Mouse (Mus musculus): Measurements from ENCODE around the gene Zfp599. TPM values are rescaled to one million over a fixed set of nuclear protein-coding genes. Genes with fewer than 3 reads are reported as not detected.
A peak's percentile ranks its signal among the peaks of the same experiment; 100 is the strongest.
"Not testable (repeated sequence)": the region's sequence is repeated elsewhere in the genome, so short reads cannot be mapped to it uniquely, and the experiment has no call there.

Zfp599 gene
- polyA plus RNA-seq, 1 experiment from 2014 or later: 5.3 TPM

DNA sequence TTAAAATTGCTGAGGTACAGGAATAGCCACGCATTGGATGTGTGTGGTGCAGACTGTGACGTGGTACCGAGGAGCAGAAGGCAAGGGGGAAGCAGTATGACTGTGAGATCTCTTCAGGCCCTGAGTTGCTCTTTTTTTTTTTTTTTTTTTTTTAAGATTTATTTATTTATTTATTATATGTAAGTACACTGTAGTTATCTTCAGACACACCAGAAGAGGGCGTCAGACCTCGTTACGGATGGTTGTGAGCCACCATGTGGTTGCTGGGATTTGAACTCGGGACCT is 33.4 kb downstream of the Zfp599 start:
- Histone ChIP-seq H3K4me3 (ENCODE audit: low read length) (peak overlapping the region; percentile 88), H3K4me2 (ENCODE audit: low read depth, low read length) (peak overlapping the region; percentile 78), H3K9ac (ENCODE audit: low read length) (peak overlapping the region; percentile 94; the same call in 1 of the 2 replicates), H3K27ac (ENCODE audit: low read length) (peak overlapping the region; percentile 98)
- 50% methylated on average over 7 of the region's 7 CpGs for WGBS
- not testable (repeated sequence) for H3K27me3 ChIP-seq (ENCODE audit: control insufficient read depth, insufficient read depth, low read depth, low read length); ATAC-seq (ENCODE audit: low read depth); H3K4me1 ChIP-seq (replicated peaks; ENCODE audit: control insufficient read depth, insufficient read depth, low read length); H3K36me3 ChIP-seq (ENCODE audit: control insufficient read depth, insufficient read depth, low read length); H3K9me3 ChIP-seq (ENCODE audit: control insufficient read depth, low read length)

DNA sequence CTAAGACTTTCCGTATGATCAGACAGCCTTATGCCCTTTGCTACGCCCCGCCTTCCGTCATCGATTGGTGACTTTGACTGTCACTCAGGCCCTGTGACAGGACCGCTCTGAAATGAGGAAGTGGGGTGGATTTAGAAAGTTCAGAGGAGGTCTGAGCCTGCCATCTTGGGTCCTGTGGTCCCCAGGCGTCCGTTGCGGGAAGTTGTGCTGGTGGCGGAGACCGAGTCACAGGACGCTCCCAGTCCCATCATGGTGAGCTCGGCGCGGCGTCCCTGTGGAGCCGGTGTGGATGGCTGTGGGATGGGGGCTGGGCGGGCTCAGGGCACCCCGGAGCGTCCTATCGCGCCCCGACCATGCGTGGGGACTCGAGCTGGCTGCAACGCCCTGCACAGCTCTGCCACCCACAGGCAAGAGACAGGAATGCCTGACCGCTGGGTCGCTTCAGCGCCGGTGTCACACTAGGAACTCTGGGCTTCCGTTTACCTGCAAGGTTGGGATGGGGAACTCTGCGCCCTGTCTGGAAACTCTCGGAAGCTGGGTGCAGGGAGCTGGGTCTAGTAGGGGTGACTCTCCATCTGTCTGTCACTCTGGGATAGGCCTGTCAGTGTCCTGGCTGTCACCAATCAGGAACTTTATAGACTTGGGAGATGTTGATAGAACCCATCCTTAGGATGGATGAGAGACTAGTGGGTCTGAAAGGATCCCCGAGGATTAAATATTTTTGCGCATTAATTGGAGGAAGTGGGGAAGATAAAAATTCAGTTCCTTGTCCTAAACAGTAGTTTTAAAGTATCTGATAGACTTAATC is 33.9 kb downstream of the Zfp599 start, which contains the start of gene Zfp809:
TSS of gene Zfp809 (plus strand) at position 134 of the 808 bp plus-strand sequence.
- H3K9ac ChIP-seq (ENCODE audit: low read length): peak within 1 kb of the TSS; percentile 94
- no peaks in the 10 kb centered on the region for H3K27me3 ChIP-seq (ENCODE audit: control insufficient read depth, insufficient read depth, low read depth, low read length)
- peaks cover 3% of the 10 kb centered on the region; the same call in 1 of the 2 replicates for H3K9me3 ChIP-seq (ENCODE audit: control insufficient read depth, low read length)
- H3K4me1 ChIP-seq (replicated peaks; ENCODE audit: control insufficient read depth, insufficient read depth, low read length): peaks cover 3% of the 10 kb centered on the region; the same call in 1 of the 2 replicates
- peak within 1 kb of the TSS; percentile 88 for H3K4me3 ChIP-seq (ENCODE audit: low read length)
- under 1% methylated on average over 35 of the region's 35 CpGs for WGBS
- H3K27ac ChIP-seq (ENCODE audit: low read length): peak within 1 kb of the TSS; percentile 98
- H3K4me2 ChIP-seq (ENCODE audit: low read depth, low read length): peak within 1 kb of the TSS; percentile 78
- no peaks in the 10 kb centered on the region; the same call in 1 of the 2 replicates for H3K36me3 ChIP-seq (ENCODE audit: control insufficient read depth, insufficient read depth, low read length)
- peak; percentile 99 for ATAC-seq (ENCODE audit: low read depth)

DNA sequence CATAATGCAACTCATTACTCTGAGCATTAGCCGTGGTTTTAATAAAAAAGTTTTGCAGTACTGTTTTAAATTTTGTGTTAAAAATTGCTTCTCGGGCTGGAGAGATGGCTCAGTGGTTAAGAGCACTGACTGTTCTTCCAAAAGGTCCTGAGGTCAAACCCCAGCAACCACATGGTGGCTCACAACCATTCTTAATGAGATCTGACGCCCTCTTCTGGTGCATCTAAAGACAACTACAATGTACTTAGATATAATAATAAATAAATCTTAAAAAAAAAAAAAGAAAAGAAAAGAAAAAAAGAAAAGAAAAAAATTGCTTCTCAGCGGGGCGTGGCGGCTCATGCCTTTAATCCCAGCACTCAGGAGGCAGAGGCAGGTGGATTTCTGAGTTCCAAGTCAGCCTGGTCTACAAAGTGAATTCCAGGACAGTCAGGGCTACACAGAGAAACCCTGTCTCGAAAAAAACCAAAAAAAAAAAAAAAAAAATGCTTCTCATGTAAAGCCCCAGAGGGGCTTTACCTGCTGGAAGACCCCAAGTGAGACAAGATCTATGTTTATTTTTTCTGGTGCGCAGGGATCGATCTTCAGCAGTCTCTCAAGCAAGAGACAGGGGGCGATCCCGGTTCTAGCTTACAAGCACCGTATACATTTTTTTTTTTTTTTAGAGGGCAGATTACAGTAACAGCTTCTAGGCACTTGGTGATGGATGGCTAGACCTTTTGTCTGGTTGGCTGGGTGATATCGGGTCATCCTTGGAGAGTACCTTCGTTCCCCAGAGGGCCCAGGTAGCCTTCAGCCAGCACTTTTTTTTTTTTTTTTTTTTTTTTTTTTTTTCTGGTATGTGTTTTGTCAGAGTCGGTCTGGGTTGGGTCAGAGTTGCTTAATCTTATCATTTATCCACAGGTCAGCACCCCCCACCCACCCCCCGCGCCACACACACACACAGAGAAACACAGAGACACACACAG is 34.9 kb downstream of the Zfp599 start:
- Histone ChIP-seq H3K9me3 (ENCODE audit: control insufficient read depth, low read length) (peaks cover 3% of the 10 kb centered on the region; the same call in 1 of the 2 replicates), H3K27ac (ENCODE audit: low read length) (peak overlapping the region; percentile 98), H3K4me3 (ENCODE audit: low read length) (peak overlapping the region; percentile 88), H3K4me1 (replicated peaks; ENCODE audit: control insufficient read depth, insufficient read depth, low read length) (peaks cover 3% of the 10 kb centered on the region; the same call in 1 of the 2 replicates), H3K4me2 (ENCODE audit: low read depth, low read length) (peak overlapping the region; percentile 78), H3K27me3 (ENCODE audit: control insufficient read depth, insufficient read depth, low read depth, low read length) (no peaks in the 10 kb centered on the region), H3K36me3 (ENCODE audit: control insufficient read depth, insufficient read depth, low read length) (no peaks in the 10 kb centered on the region; the same call in 1 of the 2 replicates), H3K9ac (ENCODE audit: low read length) (peak overlapping the region; percentile 61)
- WGBS: 23% methylated on average over 17 of the region's 17 CpGs
- ATAC-seq (ENCODE audit: low read depth): peak; percentile 40

DNA sequence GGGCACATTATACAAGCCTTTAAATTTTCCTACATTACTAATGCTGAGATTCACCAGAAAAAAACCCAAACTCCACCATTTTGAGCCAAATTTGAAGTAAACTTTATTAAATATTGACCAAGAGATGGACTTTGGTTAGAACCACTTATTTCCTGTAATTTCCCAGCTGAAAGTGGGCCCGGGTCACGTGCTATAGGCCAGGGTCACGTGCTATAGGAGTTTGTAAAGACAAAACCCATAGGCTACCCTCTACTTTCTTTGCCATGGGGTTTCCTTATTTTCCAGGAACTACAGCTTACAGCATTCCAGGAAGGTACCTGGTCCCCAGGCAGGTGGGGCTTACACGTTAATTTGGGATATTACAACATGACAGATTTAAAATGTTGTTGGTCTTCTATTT is 35.6 kb downstream of the Zfp599 start:
- Histone ChIP-seq H3K4me3 (ENCODE audit: low read length) (no peak overlapping the region), H3K27ac (ENCODE audit: low read length) (no peak overlapping the region), H3K4me1 (replicated peaks; ENCODE audit: control insufficient read depth, insufficient read depth, low read length) (peaks cover 3% of the 10 kb centered on the region; the same call in 1 of the 2 replicates), H3K4me2 (ENCODE audit: low read depth, low read length) (no peak overlapping the region), H3K27me3 (ENCODE audit: control insufficient read depth, insufficient read depth, low read depth, low read length) (no peaks in the 10 kb centered on the region), H3K36me3 (ENCODE audit: control insufficient read depth, insufficient read depth, low read length) (no peaks in the 10 kb centered on the region; the same call in 1 of the 2 replicates), H3K9me3 (ENCODE audit: control insufficient read depth, low read length) (peaks cover 3% of the 10 kb centered on the region; the same call in 1 of the 2 replicates), H3K9ac (ENCODE audit: low read length) (no peak overlapping the region)
- ATAC-seq (ENCODE audit: low read depth): no peak
- 93% methylated on average over 4 of the region's 4 CpGs for WGBS

DNA sequence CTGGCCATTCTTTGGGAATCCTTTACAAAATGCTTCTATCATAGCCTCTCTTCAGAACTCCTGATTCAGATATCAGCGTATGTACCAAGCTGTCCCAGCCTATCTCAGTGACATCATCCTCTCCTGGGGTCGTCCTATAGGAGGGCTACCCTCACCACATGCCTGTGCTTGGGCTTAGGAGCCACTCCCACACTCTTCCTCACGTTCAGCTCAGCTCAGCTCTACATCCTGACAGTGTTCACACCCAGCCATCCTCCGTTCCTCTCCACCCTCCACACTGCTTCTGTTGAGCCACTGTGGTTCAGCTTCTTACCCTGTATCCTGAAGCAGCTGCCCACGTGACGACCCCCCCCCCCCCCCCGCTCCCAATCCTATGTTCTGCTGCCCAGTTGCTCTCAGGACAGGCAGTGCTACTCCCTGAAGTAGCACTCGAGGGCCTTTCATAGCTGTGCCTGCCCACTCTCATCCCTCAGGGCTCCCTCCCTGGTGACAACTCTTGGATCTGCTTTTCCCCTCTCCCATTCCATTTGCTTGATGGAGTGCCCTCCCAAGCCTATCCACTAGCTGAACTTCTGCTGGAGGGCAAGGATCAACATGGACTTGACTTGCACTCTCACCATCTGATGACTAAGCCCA is 41.7 kb downstream of the Zfp599 start:
- no peak overlapping the region for H3K27ac ChIP-seq (ENCODE audit: low read length)
- no peak overlapping the region for H3K4me2 ChIP-seq (ENCODE audit: low read depth, low read length)
- no peak overlapping the region for H3K4me3 ChIP-seq (ENCODE audit: low read length)
- no peaks in the 10 kb centered on the region for H3K27me3 ChIP-seq (ENCODE audit: control insufficient read depth, insufficient read depth, low read depth, low read length)
- WGBS: 34% methylated on average over 4 of the region's 8 CpGs
- peak; percentile 61 for ATAC-seq (ENCODE audit: low read depth)
- no peaks in the 10 kb centered on the region for H3K36me3 ChIP-seq (ENCODE audit: control insufficient read depth, insufficient read depth, low read length)
- H3K9ac ChIP-seq (ENCODE audit: low read length): no peak overlapping the region
- peaks cover 5% of the 10 kb centered on the region; the same call in 1 of the 2 replicates for H3K4me1 ChIP-seq (replicated peaks; ENCODE audit: control insufficient read depth, insufficient read depth, low read length)
- no peaks in the 10 kb centered on the region for H3K9me3 ChIP-seq (ENCODE audit: control insufficient read depth, low read length)

DNA sequence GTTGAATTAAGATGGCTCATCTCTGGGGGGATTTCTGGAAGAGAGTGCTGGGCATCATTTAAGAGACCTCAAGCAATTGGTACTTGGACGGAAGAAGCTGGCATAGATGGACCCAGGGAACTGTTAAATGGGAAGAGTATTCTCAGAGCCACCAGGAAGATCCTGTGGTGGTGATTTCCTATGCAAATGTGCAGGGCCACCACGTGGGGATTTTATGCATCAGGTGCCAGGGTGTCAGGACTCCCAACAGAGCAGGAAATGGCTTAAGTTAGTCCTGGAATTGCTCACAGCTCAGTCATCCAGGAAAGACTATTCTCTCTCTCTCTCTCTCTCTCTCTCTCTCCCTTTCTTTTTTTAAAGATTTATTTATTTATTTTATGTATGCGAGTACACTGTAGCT is 43.0 kb downstream of the Zfp599 start:
- no peak for ATAC-seq (ENCODE audit: low read depth)
- no peaks in the 10 kb centered on the region for H3K36me3 ChIP-seq (ENCODE audit: control insufficient read depth, insufficient read depth, low read length)
- H3K9me3 ChIP-seq (ENCODE audit: control insufficient read depth, low read length): no peaks in the 10 kb centered on the region
- H3K4me2 ChIP-seq (ENCODE audit: low read depth, low read length): no peak overlapping the region
- no peak overlapping the region for H3K4me3 ChIP-seq (ENCODE audit: low read length)
- 44% methylated on average over 3 of the region's 3 CpGs for WGBS
- no peaks in the 10 kb centered on the region for H3K27me3 ChIP-seq (ENCODE audit: control insufficient read depth, insufficient read depth, low read depth, low read length)
- no peak overlapping the region for H3K27ac ChIP-seq (ENCODE audit: low read length)
- peaks cover 5% of the 10 kb centered on the region; the same call in 1 of the 2 replicates for H3K4me1 ChIP-seq (replicated peaks; ENCODE audit: control insufficient read depth, insufficient read depth, low read length)
- H3K9ac ChIP-seq (ENCODE audit: low read length): no peak overlapping the region

DNA sequence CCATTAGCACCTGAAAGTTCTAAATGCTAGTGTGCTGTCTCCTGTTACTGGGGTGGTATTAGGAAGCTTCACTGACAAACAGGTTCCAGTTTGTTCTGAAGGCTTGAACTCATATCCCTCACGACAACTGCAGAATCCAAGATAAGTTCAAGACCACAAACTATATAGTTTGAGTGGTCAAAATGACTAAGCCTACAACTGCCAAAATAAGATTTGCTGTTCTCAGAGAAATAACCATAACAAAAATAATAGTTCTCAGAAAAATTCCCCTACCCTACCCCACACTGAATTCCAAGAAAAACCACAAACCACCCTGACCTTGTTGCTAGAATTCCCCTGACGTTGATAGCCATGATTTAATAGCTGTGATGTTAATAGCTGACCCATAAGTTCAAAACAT is 45.1 kb downstream of the Zfp599 start:
- ATAC-seq (ENCODE audit: low read depth): no peak
- H3K27ac ChIP-seq (ENCODE audit: low read length): 0 out of 2 replicates have a peak overlapping the region, but pooled peaks have one; percentile 52
- no peak overlapping the region for H3K4me3 ChIP-seq (ENCODE audit: low read length)
- no peak overlapping the region for H3K4me2 ChIP-seq (ENCODE audit: low read depth, low read length)
- H3K27me3 ChIP-seq (ENCODE audit: control insufficient read depth, insufficient read depth, low read depth, low read length): no peaks in the 10 kb centered on the region
- peaks cover 5% of the 10 kb centered on the region; the same call in 1 of the 2 replicates for H3K4me1 ChIP-seq (replicated peaks; ENCODE audit: control insufficient read depth, insufficient read depth, low read length)
- WGBS: 60% methylated on average over 2 of the region's 2 CpGs
- no peaks in the 10 kb centered on the region for H3K9me3 ChIP-seq (ENCODE audit: control insufficient read depth, low read length)
- no peaks in the 10 kb centered on the region for H3K36me3 ChIP-seq (ENCODE audit: control insufficient read depth, insufficient read depth, low read length)
- no peak overlapping the region for H3K9ac ChIP-seq (ENCODE audit: low read length)

DNA sequence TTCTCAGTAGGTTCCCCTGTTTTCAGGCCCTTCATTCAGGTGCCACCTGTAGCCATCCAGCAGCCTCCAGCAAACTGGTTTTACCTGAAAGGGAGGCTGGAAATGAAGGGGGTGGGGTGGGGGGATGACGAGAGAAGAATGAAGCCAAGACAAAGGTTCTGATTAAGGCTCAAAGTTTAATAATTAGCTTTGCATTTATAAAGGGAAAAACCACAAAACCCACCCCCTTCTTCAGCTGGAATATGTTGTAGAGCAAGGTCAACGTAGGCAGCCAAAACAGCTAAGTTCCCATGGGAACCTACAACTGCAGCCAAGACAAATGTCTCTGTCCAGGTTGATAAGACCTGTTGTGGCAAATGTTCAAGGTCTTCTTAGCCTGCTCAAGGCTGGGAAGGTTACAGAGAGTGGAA is 45.9 kb downstream of the Zfp599 start:
- Histone ChIP-seq H3K4me1 (replicated peaks; ENCODE audit: control insufficient read depth, insufficient read depth, low read length) (peaks cover 5% of the 10 kb centered on the region; the same call in 1 of the 2 replicates), H3K36me3 (ENCODE audit: control insufficient read depth, insufficient read depth, low read length) (no peaks in the 10 kb centered on the region), H3K27ac (ENCODE audit: low read length) (peak overlapping the region; percentile 84), H3K4me2 (ENCODE audit: low read depth, low read length) (no peak overlapping the region; the same call in 1 of the 2 replicates), H3K27me3 (ENCODE audit: control insufficient read depth, insufficient read depth, low read depth, low read length) (no peaks in the 10 kb centered on the region), H3K9ac (ENCODE audit: low read length) (no peak overlapping the region), H3K9me3 (ENCODE audit: control insufficient read depth, low read length) (no peaks in the 10 kb centered on the region), H3K4me3 (ENCODE audit: low read length) (peak overlapping the region; percentile 27)
- peak; percentile 87 for ATAC-seq (ENCODE audit: low read depth)
- WGBS: 48% methylated on average over 2 of the region's 2 CpGs
